Mouse (Mus musculus): ENCODE measurements around the gene Lep. TPM values are rescaled to one million over a fixed set of nuclear protein-coding genes. Genes with fewer than 3 reads are reported as not detected.

The Lep gene
- total RNA-seq, 2 experiments from 2014 or later: 0.16 to 0.51 TPM

DNA sequence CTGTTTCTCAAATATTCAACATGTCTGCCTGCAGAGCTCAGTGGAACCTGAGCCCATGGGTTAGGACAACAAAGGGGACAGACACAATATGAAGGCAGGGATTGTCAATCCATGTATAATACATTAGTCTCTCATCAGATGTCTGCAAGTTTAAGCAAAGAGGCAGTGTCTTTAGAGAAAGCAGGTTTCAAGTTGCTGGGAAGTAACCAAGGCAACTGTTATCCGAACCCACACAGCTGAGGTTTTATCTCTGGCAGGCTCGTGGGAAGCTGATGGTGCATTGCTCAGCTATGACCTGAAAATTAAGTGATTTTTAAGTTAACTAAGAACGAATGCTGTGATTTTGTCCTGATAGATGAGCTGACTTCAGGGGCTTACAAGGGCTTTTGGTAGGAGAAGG, 40.4 kb downstream of the Lep start:
- DNase-seq: no peak
- intact Hi-C loops (cut with DNase I; ENCODE audit: low total_unique reads): no loop called here

GRCm38 (mm10) chr6:29101248-29101864, 41.3 kb downstream of the Lep start:
- intact Hi-C loops (cut with DNase I; ENCODE audit: low total_unique reads): no loop called here
- no peak for DNase-seq

- DNase-seq: no peak
- intact Hi-C loops (cut with DNase I; ENCODE audit: low total_unique reads): no loop called here
These were observed 48.4 kb downstream of the Lep start for GRCm38 (mm10) chr6:29108376-29108775.

DNA sequence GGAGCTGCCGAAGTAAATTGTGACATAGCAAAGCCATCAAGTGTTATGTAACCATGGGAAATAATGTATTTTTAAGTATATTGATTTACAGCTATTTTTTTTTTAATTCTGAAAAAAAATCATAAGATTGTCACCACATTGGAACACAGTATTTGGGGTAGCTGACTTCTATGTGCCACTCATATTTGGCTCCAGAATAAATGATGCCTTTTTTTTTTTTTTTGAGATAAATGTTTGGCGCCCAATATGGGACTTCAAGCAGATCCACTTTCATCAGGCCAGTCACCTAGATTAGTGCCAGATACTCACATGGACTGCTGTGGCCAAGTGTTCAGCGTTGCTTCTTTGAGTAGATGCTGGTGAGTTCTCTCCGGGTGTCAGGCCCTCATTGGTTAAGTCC, 51.5 kb downstream of the Lep start:
- no peak for DNase-seq
- intact Hi-C loops (cut with DNase I; ENCODE audit: low total_unique reads): no loop called here

DNA sequence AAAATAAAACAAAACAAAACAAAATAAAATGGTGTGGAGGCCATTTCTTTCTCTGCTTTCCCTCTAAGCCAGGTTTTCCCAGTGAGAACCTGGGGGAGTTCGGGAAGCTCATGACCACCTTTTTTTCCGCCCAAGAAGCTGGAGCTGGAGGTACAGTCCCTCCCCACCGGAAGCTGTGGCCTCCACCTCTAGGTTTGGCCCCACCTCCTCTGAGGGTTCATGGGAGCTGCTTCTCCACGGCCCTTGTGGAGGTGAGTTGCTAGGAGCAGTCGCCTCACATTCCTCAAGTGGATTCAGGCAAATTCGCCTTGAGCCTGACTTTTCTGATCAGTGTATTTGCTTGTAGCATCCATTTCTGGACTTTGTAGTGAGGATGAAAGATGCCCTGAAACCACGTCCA, 55.7 kb downstream of the Lep start:
- intact Hi-C loops (cut with DNase I; ENCODE audit: low total_unique reads): no loop called here
- DNase-seq: no peak

DNA sequence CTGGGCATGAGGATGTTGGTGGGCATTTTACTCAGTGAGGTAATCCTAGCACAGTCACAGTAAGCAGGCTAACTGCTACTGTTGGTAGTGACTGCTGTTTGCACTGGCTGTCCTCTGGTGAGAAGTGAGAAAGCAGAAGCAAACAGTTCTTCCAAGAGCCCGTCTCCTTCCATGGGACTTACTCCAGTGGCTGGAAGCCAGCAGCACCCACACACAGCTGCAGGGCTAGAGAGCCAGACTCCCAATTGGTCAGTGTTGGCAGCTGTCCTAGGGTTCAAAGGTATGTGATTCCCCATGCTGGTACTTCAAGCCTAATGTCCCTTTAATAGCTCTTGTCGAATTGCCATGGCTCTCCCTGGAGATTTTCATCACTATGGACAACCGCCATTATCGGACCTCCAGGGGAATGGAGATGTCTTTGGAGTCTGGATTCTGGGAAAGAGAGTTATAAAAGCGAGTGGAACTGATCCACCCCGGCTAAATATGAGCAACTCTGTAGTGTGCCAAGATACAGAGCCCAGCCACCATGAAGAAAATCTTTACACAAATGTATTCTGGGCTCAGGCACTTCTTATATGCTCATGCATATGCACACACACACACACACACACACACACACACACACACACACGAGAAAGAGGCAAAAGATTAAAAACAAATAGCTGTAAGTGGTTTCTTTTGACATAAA, 57.5 kb downstream of the Lep start:
- intact Hi-C loops (cut with DNase I; ENCODE audit: low total_unique reads): no loop called here
- peak; percentile 85 for DNase-seq

DNA sequence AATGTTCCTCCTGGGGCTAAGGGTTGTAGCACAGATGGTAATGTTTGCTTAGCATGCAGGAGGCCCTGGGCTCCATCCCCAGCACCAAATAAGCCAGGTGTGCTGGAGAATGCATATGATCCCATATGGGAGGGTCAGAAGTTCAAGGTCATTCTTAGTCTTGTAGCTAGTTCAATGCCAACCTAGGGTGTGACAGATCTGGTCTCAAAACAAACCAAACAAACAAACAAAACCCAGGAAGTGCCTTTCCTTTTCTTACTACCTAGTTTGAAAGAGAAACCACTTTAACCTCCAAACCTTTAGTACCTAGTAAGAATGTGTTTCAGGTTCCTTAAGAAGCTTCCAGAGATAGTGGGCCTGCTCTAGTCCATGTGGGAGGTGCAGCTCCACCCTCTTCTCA, 58.2 kb downstream of the Lep start:
- intact Hi-C loops (cut with DNase I; ENCODE audit: low total_unique reads): no loop called here
- no peak for DNase-seq

GRCm38 (mm10) chr6:29118963-29119362, 58.9 kb downstream of the Lep start:
- no peak for DNase-seq
- intact Hi-C loops (cut with DNase I; ENCODE audit: low total_unique reads): no loop called here

DNA sequence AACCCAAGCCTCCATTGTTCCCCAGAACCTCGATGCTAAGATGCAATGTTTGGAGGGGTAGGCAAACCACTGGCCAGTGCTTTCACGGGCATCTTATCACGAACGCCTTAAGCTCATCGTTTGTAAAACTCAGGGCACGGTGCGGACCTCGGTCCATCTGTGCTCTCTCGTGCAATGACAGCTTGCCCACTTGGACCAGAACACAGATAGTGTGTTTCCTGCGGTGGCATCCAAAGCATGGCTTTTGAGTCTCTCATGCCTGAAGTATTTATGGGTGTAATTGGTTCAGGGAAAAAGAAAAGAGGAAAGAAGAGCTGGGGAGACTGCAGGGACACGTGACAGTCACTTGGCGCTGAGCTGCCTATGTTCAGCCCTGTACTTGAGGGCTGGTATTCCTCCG, 60.0 kb downstream of the Lep start:
- no peak for DNase-seq
- intact Hi-C loops (cut with DNase I; ENCODE audit: low total_unique reads): no loop called here

Small RNA genes within 50 kb of the gene (microRNA-seq; reads per million reads assigned to microRNA genes)
- gene Mir129-1: 1.0 to 3.2 reads per million in 2 experiments

Other genes with a start within 250 kb of the Lep start
- gene Lrrc4, start 228.5 kb upstream of the Lep start, total RNA-seq (2021): under 1 TPM; 0.64 to 0.68 TPM
- 10 to 100 TPM; 13.6 to 13.8 TPM for gene Rbm28, start 104.8 kb downstream of the Lep start, total RNA-seq (2021)
- under 1 TPM; 0.64 to 0.88 TPM for gene Prrt4, start 119.4 kb downstream of the Lep start, total RNA-seq (2021)
- gene Impdh1, start 156.1 kb downstream of the Lep start, total RNA-seq (2021): 10 to 100 TPM; 20.2 to 23.8 TPM
- gene Hilpda, start 212.3 kb downstream of the Lep start, total RNA-seq (2021): 1 to 10 TPM; 5.3 to 5.4 TPM
- gene Fam71f2, start 219.4 kb downstream of the Lep start, total RNA-seq (2021): under 1 TPM; 0.20 to 0.21 TPM

All from gastrocnemius, postnatal 14 days (tissue).